Mouse (Mus musculus) myocyte (in vitro differentiated cells): Measurements from ENCODE around the gene Gxylt2. TPM values are rescaled to one million over a fixed set of nuclear protein-coding genes. Genes with fewer than 3 reads are reported as not detected.
A peak's percentile ranks its signal among the peaks of the same experiment; 100 is the strongest.

Experiments used
- H3K27me3 ChIP-seq: one replicate; pipeline ENCODE4 v1.6.1; 2011; ENCODE audit not compliant: control insufficient read depth, insufficient read depth, insufficient read length
- H3K36me3 ChIP-seq: one replicate; pipeline ENCODE4 v1.6.1; 2011; ENCODE audit not compliant: control insufficient read depth, insufficient read depth
- H3K4me2 ChIP-seq: one replicate; pipeline ENCODE4 v1.6.1; 2011; ENCODE audit warnings: low read depth, control low read depth
- H3K4me3 ChIP-seq: one replicate; pipeline ENCODE4 v1.5.1; 2011; ENCODE audit warnings: mild to moderate bottlenecking, control low read depth, moderate library complexity
- H3K79me2 ChIP-seq: one replicate; pipeline ENCODE4 v1.6.1; 2011; ENCODE audit not compliant: control insufficient read depth, insufficient read depth
- H3ac ChIP-seq: one replicate; pipeline ENCODE4 v1.6.1; 2011; ENCODE audit not compliant: control insufficient read depth, insufficient read length
- CEBPB ChIP-seq: IDR thresholded peaks from 2 replicates; pipeline ENCODE4 v1.6.1; 2011; ENCODE audit warnings: mild to moderate bottlenecking, moderate library complexity; ENCODE audit not compliant: poor library complexity, insufficient read depth, severe bottlenecking
- E2F4 ChIP-seq: IDR thresholded peaks from one replicate; pipeline ENCODE4 v1.6.1; 2011; ENCODE audit warnings: mild to moderate bottlenecking, control low read depth, moderate library complexity; ENCODE audit not compliant: insufficient read depth
- MAX ChIP-seq: IDR thresholded peaks from one replicate; pipeline ENCODE4 v1.6.1; 2011; ENCODE audit warnings: low read depth, mild to moderate bottlenecking, control low read depth
- MYOD1 ChIP-seq, 3 experiments: IDR thresholded peaks; one replicate each; pipeline ENCODE4 v1.6.1; 2011; ENCODE audit warnings: control low read depth in 2 of 3, low read depth in 2 of 3, mild to moderate bottlenecking in 2 of 3, moderate library complexity in 1 of 3; ENCODE audit not compliant: insufficient read length in 2 of 3, control insufficient read depth in 1 of 3
- MYOG ChIP-seq, 3 experiments: IDR thresholded peaks; one replicate each; pipeline ENCODE4 v1.6.1; 2011; ENCODE audit warnings: control low read depth in 2 of 3, low read depth in 2 of 3, mild to moderate bottlenecking in 2 of 3; ENCODE audit not compliant: insufficient read length in 2 of 3, control insufficient read depth in 1 of 3, insufficient read depth in 1 of 3
- POLR2A ChIP-seq: IDR thresholded peaks from one replicate; pipeline ENCODE4 v1.6.1; 2011; ENCODE audit warnings: low read depth, mild to moderate bottlenecking, control low read depth, moderate library complexity; ENCODE audit not compliant: insufficient read length
- POLR2AphosphoS2 ChIP-seq: IDR thresholded peaks from one replicate; pipeline ENCODE4 v1.6.1; 2011; ENCODE audit warnings: low read depth, control low read depth; ENCODE audit not compliant: insufficient read length
- REST ChIP-seq: IDR thresholded peaks from one replicate; pipeline ENCODE4 v1.6.1; 2011; ENCODE audit warnings: mild to moderate bottlenecking, control low read depth, moderate library complexity; ENCODE audit not compliant: insufficient read depth, insufficient read length
- SRF ChIP-seq: IDR thresholded peaks from one replicate; pipeline ENCODE4 v1.6.1; 2011; ENCODE audit warnings: low read depth; ENCODE audit not compliant: control insufficient read depth, insufficient read length
- TCF12 ChIP-seq: IDR thresholded peaks from one replicate; pipeline ENCODE4 v1.6.1; 2011; ENCODE audit warnings: mild to moderate bottlenecking, control low read depth; ENCODE audit not compliant: poor library complexity, insufficient read depth, severe bottlenecking
- TCF3 ChIP-seq: IDR thresholded peaks from one replicate; pipeline ENCODE4 v1.6.1; 2011; ENCODE audit warnings: low read depth, control low read depth; ENCODE audit not compliant: insufficient read length
- USF1 ChIP-seq: IDR thresholded peaks from one replicate; pipeline ENCODE4 v1.6.1; 2011; ENCODE audit warnings: low read depth, mild to moderate bottlenecking, control low read depth, moderate library complexity
- polyA plus RNA-seq: library from polyadenylated mRNA; unstranded; fragments of >200 nt; fragmentation: generic; extraction: Trizol; gene quantifications from one replicate; pipeline ENCODE4 v1.2.1, GENCODE M21; 2012; ENCODE audit warnings: missing spikeins

Gene Gxylt2
- polyA plus RNA-seq, 1 experiment: 2.2 TPM

DNA sequence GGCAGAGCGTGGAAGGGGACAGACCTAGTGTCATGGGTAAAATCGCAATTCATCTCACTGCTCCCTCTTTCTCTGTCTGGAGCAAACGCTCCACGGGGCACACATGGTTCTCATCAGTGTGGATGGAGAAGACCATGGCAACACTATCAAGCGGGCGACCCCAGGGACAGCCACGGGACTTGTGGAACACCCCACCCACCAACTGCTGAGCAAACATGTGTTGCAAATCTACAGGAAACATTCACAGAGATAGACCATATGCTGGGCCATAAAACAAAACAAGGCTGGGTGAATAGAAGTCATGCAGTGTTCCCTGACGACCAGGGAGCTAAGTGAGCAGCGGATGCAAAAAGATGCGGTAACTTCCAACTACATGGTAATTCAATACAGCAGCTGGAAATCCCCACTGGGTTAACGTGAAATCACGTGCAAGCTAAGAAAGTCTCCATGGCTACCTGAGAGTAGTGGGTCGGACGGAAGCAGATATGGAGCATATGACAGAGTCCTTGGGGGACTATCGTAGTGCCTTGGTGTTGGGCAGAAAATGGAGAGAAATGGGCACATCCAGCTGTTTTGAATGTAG is 71.5 kb downstream of the Gxylt2 start:
- no peaks in the 10 kb centered on the region for H3K79me2 ChIP-seq
- H3K27me3 ChIP-seq: no peaks in the 10 kb centered on the region
- TF ChIP-seq SRF: no peak
- TF ChIP-seq MYOD1 (IDR thresholded peaks at IDR 0.05; ENCODE audit: control insufficient read depth in 1 of 3, insufficient read length in 2 of 3, low read depth in 2 of 3): no peak
- no peak for TF ChIP-seq USF1
- no peak for TF ChIP-seq POLR2A
- TF ChIP-seq MAX: no peak
- no peak overlapping the region for H3K4me3 ChIP-seq
- H3ac ChIP-seq: no peak overlapping the region
- no peaks in the 10 kb centered on the region for H3K36me3 ChIP-seq
- no peak overlapping the region for H3K4me2 ChIP-seq

DNA sequence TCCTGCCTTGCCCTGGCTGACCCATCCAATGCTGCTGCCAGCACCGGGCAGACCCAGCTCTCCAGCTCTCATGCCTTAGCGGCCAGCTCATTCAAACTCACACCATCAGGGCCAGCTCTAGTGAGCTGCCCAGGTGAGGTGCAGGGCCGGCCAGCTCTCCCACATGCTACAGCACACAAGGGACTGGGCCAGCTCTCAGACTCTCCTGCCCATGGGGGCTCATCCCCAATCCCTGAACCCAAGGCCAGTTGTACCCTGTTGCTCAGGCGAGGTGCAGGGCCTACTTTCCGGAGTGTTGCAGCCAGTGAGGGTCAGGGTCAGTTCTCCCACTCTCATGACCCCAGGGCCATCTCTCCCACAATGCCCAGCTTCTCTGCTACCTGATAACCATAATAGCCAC is 74.1 kb downstream of the Gxylt2 start:
- no peaks in the 10 kb centered on the region for H3K27me3 ChIP-seq
- H3K36me3 ChIP-seq: no peaks in the 10 kb centered on the region
- TF ChIP-seq SRF (no peak), POLR2A (no peak), E2F4 (no peak), CEBPB (no peak), TCF12 (no peak), REST (no peak), USF1 (no peak), MAX (no peak), POLR2AphosphoS2 (no peak), TCF3 (no peak), MYOD1 (IDR thresholded peaks at IDR 0.05; ENCODE audit: control insufficient read depth in 1 of 3, insufficient read length in 2 of 3, low read depth in 2 of 3) (no peak), MYOG (IDR thresholded peaks at IDR 0.05; ENCODE audit: control insufficient read depth in 1 of 3, insufficient read depth in 1 of 3, insufficient read length in 2 of 3, low read depth in 2 of 3) (no peak)
- peak overlapping the region; percentile 8 for H3K4me2 ChIP-seq
- H3ac ChIP-seq: no peak overlapping the region
- H3K4me3 ChIP-seq: no peak overlapping the region
- no peaks in the 10 kb centered on the region for H3K79me2 ChIP-seq

DNA sequence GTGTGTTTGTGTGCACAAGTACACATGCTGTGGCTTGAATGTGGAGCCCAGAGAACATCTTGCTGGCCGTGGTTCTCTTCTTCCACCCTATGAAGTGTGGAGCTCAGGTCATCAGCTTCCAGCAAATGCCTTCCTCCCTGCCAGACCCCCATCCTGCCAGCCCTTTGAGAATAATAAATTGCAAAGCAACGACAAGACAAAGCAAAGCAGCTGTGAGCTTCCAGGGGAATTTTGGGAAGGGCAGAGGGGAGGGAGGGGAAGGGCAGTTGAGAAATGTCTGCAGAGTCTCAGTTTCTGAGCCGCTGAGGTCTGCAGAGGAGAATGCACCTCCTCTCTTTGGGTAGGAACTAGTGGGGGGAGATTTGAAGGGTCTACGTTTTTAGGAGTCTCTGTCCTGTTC is 75.9 kb downstream of the Gxylt2 start:
- TF ChIP-seq SRF: no peak
- Histone ChIP-seq H3K79me2 (no peaks in the 10 kb centered on the region), H3K4me3 (no peak overlapping the region), H3ac (no peak overlapping the region), H3K27me3 (no peaks in the 10 kb centered on the region), H3K4me2 (no peak overlapping the region), H3K36me3 (no peaks in the 10 kb centered on the region)

DNA sequence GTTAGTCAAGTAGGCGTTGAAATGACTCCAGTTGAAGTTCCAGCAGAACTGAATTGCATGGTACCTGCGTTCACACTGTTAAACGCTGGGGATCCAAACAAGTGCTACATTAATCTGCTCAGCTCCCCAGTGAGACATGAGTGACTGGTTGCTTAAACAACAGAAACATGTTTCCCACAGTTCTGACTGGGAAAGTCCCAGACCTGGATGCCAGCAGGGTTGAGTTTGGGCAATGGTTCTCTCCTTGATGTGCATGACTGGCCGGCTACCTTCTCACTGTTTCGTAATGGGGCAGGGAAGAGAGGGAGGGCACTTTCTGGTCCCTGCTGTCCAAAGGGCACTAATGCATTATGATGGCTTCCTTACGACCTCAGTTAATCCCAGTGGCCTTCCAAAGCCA is 77.1 kb downstream of the Gxylt2 start:
- TF ChIP-seq CEBPB (no peak), MAX (no peak), TCF3 (no peak), POLR2A (no peak), REST (no peak), MYOG (IDR thresholded peaks at IDR 0.05; ENCODE audit: control insufficient read depth in 1 of 3, insufficient read depth in 1 of 3, insufficient read length in 2 of 3, low read depth in 2 of 3) (no peak), SRF (no peak), TCF12 (no peak), MYOD1 (IDR thresholded peaks at IDR 0.05; ENCODE audit: control insufficient read depth in 1 of 3, insufficient read length in 2 of 3, low read depth in 2 of 3) (no peak), USF1 (no peak)
- H3K27me3 ChIP-seq: no peaks in the 10 kb centered on the region
- H3K4me3 ChIP-seq: no peak overlapping the region

DNA sequence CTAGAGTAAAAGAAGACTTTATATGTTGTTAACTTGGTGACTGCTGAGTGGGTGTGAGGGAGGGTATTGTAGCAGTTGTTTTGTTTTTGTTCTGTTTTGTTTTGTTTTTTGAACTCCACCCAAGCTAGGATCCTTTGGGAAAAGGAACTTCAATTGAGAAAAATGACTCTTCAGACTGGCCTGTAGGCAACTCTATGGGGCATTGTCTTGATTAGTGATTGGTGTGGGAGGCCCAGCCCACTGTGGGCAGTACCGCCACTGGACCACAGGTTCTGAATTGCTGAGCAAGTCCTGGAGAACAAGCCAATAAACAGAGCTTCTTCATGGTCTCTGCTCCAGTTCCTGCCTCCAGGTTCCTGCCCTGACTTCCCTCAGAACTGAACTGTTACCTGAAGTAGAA is 83.2 kb downstream of the Gxylt2 start:
- Histone ChIP-seq H3K36me3 (no peaks in the 10 kb centered on the region), H3K79me2 (no peaks in the 10 kb centered on the region), H3K4me3 (no peak overlapping the region), H3ac (no peak overlapping the region), H3K4me2 (no peak overlapping the region), H3K27me3 (no peaks in the 10 kb centered on the region)
- TF ChIP-seq SRF (no peak), MAX (no peak), POLR2A (no peak), CEBPB (no peak), MYOG (IDR thresholded peaks at IDR 0.05; ENCODE audit: control insufficient read depth in 1 of 3, insufficient read depth in 1 of 3, insufficient read length in 2 of 3, low read depth in 2 of 3) (no peak), USF1 (no peak), REST (no peak), TCF12 (no peak), MYOD1 (IDR thresholded peaks at IDR 0.05; ENCODE audit: control insufficient read depth in 1 of 3, insufficient read length in 2 of 3, low read depth in 2 of 3) (no peak), E2F4 (no peak), POLR2AphosphoS2 (no peak), TCF3 (no peak)

More for the DNA sequence above, 77.1 kb downstream of the Gxylt2 start:
- Histone ChIP-seq H3K36me3 (no peaks in the 10 kb centered on the region), H3ac (no peak overlapping the region), H3K4me2 (no peak overlapping the region), H3K79me2 (no peaks in the 10 kb centered on the region)
